Mouse (Mus musculus) left cerebral cortex, adult 11 months (tissue): Measurements from ENCODE around the gene 6430548M08Rik.

ENCODE experiments used
- DNase-seq: peaks from one replicate; pipeline ENCODE4 v3.0.0; 2022; ENCODE audit warnings: low spot score

Gene 6430548M08Rik

DNA sequence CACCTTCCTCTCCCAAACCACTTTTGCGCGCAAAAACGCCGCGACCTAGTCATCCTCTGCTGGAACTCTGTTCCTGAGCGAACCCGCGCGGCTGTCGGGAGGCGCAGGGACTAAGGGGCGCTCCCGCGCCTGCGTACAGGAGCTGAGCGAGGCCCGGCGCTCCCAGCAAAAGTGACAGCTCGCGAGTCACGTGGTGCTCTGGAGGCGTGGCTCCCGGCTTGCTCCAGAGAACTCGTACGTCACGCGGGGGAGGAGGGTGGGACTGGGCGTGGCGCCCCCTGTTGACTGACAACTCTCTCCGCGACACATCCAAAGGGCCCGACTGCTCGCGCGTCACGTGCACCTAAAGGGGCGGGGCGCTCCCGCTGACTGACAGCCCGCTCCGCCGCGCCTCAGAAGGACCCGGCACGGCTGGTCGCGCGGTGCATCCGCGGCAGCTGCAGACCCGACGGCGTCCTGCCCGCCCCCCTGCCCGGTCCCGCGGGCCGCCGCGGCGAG is at the start of gene 6430548M08Rik:
TSS of gene 6430548M08Rik (plus strand) at position 395 of the 498 bp plus-strand sequence.
- DNase-seq = peak; percentile 100

DNA sequence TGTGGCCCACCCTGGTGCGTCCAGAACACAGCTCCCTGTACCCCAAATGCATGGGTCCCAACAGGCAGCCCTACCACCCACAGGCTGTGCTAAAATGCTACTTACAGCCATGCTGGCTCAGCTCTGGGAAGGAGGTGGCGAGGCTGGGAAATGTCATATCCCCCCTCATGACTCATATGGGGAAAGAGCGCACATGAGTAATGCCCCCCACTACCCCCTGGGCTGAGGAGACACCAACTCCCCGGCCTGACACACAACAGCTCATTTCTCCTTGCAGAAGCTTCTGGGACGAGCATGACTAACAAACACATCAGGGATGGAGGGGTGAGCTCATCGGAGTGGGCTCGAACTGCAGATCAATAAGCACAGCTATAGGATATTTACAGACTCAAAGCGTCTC is 48.3 kb upstream of the 6430548M08Rik start:
- DNase-seq = no peak

DNA sequence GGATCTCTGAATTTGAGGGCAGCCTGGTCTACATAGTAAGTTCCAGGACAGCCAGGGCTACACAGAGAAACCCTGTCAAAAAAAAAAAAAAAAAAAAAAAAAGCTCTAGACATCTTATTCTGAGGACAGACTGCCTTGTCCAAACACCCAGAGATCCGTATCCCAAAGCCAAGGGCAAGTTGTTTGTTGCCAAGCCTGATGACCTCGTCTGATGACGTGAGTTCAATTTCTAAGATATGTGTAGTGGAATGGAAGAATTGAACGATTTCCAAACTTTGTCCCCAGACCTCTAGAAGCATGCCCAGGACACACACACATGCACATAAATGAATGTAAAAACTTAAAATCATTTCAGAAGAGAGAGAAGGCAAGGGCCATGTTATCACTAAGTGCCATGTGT is 47.7 kb upstream of the 6430548M08Rik start:
- DNase-seq = no peak

DNA sequence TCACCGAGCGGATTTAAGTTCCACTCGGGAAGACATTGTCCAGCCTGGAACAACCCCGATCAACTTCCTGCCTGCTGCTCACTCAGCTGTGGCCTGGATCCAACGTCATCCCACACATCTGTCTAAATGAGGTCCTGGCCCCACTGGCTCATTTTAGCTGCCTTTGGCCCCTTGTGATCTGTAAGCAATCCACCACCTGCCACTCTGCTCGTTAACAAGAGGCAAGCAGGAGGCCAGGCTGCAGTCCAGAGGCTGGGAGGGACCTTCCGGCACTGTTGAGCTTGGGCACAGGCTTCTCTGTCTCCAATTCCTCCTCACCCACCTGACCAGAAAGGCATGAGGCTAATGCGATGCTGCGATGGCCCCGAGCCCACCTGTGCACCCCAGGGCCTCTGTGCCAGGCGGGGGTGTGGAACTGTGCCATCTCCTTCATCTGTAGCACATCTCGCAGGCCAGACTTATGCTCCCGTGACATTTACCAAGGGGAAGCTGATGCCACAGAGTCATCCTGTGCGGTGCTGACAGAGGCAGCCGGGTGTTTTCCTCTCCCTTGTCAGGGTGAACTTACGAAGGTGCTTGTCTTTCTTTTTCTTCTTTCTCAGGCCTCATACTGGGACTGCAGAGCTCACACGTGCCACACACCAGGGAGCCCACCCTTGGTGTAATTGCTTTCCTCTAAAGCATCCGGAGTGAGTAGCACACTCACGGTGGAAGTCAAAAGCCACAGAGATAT is 45.9 kb upstream of the 6430548M08Rik start:
- DNase-seq = no peak

GRCm38 (mm10) chr8:120071684-120072083 is 42.3 kb upstream of the 6430548M08Rik start:
- DNase-seq = peak; percentile 61

DNA sequence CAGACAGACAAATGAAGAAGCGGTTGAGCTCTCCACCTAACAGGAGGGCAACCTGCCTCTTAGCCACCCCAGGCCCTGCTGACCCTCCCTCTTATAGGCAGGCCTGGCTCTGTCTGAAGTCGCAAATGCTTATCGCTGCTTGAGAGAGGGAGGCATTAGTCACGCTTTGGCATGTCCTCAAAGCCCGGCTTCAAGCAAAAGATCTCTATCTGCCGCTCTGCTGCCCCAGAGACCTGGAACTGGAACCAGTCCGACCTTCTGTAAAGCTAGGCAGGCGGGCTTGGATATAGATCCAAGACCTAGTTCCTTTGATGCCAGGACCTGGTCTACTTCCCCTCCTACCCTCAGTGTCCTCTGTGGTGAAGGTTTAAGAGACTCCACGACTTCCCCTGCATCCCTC is 41.7 kb upstream of the 6430548M08Rik start:
- no peak for DNase-seq

- DNase-seq = no peak
These were observed 41.1 kb upstream of the 6430548M08Rik start for GRCm38 (mm10) chr8:120072827-120073226.

GRCm38 (mm10) chr8:120074516-120074915 is 39.4 kb upstream of the 6430548M08Rik start:
- no peak for DNase-seq

GRCm38 (mm10) chr8:120075347-120075746 is 38.6 kb upstream of the 6430548M08Rik start:
- DNase-seq = no peak

- DNase-seq = peak; percentile 43
These were observed 35.9 kb upstream of the 6430548M08Rik start for GRCm38 (mm10) chr8:120078080-120078479.

GRCm38 (mm10) chr8:120079361-120079760 is 34.6 kb upstream of the 6430548M08Rik start:
- no peak for DNase-seq

- no peak for DNase-seq
These were observed 30.7 kb upstream of the 6430548M08Rik start for GRCm38 (mm10) chr8:120083261-120083660.

GRCm38 (mm10) chr8:120084783-120085182 is 29.2 kb upstream of the 6430548M08Rik start:
- DNase-seq = no peak

- no peak for DNase-seq
These were observed 24.4 kb upstream of the 6430548M08Rik start for GRCm38 (mm10) chr8:120089511-120089910.

- no peak for DNase-seq
These were observed 22.9 kb upstream of the 6430548M08Rik start for GRCm38 (mm10) chr8:120091032-120091431.

GRCm38 (mm10) chr8:120093103-120093502 is 20.8 kb upstream of the 6430548M08Rik start:
- DNase-seq = no peak

DNA sequence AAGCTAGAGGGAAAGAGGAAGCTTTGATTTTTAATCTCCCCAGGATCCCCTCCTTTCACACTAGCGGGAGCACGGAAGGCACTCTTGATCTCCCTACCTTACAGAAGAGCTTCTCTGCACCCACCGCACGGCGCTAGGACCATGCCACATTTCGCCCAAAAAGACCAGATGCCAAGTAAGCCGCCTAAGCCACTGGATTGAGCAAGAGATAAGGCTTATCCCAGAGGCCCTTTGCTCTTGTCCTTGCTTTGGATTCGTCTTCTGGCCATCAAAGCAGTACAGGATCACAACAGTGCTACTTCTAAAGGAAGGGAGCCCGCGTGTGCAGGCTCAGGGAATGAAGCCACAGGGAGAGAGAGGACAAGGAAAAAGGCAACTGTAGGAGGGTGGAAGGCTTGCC is 19.2 kb upstream of the 6430548M08Rik start:
- DNase-seq = no peak

DNA sequence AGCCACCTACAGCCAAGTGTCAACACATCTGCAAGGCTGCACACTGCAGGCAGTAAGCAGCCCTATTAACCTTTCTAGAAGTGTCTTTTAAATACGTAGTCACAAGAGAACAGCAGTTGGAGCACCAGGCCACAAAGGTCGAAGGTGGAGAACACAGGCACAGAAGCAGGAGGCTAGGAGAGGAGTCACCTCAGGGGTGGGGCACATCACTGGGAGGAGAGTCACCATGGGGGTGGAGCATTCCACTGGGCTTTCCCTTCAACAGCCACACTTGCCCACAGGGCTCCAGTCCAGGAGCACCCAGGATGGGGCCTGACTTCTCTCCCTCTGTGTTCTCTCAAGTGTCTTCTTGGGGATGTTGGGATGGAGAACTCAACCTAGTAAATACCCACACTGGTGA is 17.5 kb upstream of the 6430548M08Rik start:
- DNase-seq = no peak

DNA sequence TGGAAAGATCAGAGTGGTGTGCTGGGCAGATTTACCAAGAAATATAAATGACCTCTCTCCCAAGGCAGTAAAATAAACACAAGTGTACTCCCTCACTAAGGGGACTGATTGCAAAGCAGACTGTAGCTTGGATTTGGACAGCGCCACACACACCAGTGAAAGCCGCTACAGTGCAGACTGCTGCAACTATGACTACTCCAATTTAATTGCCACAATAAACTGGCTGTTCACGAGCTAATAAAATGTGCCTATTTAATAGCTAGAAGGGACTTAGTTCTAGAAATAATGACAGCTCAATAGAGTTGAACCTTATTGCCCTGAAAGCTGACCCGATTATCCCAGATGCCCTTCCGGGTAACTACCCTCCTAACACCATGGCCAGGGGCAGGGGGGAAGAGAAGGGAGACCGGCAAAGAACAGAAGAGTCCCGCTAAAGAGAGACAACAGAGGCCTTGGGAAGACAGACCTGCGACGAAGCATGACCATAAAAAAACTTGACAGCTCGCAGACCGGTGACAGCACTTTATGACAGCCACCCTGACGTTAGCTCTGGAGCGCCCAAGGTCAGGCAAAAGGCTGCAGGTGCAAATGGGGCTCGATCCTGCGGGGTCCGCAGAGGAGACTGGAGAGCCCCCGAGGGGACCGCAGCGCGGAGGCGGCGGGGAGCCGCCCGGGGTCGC is 13.4 kb upstream of the 6430548M08Rik start:
- DNase-seq = no peak

DNA sequence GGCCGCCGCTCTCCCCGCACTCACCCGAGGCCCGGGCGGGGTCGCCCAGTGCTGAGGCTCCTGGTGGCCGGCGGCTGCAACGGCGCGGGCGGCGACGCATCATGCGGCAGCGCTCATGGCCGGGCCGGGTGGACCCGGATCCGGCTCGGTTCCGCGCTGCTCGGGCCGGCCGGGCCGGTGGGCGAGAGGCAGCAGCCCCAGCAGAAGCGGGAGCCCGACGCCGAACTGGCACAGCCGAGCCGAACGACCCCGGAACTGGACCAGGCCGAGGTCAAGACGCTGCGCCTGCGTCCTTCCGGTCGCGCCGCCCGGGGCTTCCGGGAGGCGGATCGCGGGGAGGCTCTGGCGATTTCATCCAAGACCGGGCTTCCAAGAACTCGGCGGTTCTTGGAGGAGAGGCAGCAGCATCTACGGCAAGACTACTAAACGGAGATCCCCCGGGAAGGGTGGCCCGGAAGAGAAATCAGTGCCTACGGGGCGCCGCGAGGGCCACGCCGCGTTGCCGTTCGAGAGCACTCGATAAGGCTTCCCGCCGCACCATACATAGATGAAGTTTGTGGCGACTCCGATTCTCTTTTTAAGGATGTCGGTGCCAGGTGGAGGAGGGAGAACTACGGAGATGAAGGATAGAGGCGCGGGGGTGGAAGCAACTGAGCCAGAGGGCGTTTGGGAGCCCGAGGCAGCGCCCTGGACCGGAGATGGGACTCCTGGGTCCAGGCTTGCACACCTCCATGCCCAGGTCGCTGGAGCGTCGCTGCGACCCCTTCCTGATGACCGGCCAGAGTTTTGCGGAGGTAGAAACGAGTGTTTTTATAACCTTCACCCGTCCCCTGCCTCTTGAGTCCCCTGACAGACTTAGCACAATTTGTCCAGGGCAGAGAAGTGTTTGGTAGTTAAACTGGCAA is 12.6 kb upstream of the 6430548M08Rik start, which contains the start of gene Zdhhc7:
TSS of gene Zdhhc7 (minus strand) at position 415 of the 905 bp plus-strand sequence.
- peak; percentile 73 for DNase-seq

DNA sequence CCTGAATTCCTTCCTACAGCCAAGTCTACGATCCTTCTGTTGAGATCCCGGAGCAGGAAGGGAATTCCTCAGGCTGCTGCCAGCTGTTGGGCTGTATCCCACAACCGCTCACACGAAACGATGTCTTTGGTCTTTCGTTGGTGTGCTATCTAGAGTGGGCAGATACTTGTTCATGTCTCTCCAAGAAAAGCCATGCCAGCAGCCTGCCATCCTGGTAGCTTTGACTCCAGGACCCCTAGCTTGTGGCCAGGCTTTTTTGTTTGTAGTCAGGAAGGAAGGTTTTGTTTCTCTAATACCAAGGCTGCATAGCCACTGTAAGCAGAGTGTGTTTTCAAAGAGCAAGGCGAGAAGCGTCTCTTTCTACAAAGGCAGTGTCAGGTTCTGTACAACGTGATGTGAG is 10.0 kb upstream of the 6430548M08Rik start:
- no peak for DNase-seq

DNA sequence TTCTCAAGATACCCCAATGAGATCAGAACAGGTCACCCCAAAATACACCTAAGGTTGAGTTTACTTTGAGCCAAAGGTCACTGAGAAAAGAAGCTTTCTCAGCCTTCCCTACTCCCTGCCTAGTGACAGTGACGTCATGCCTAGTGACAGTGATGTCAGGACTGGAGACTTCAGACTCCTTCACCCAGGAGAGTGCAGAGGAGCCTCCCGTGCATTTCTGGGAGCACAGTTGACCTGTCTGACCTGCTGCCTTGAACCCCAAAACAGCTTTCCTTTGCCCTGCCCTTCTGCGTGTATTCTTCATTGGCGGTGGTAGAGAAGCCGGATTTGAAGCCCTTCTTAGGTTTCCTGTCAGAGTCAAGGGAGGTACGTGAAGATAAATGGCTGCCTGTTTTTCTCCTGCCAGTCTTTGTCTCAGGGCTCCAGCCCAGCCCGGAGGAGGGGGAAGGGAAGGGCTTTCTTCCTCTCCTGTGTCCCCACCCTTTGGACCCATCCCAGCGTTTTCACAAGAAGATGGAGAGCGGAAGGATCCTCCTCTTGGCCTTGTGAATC is 9.2 kb upstream of the 6430548M08Rik start:
- no peak for DNase-seq
